Mouse (Mus musculus) heart, embryonic 16.5 days (tissue): ENCODE data around the gene Tap1. TPM values are rescaled to one million over a fixed set of nuclear protein-coding genes. Genes with fewer than 3 reads are reported as not detected.

Experiments
- ATAC-seq: fragments of 200-750 bp; cut with Nextera tagmentation; replicated peaks from 2 replicates; pipeline ENCODE4 v1.8.0; 2017; ENCODE audit warnings: moderate number of reproducible peaks; ENCODE audit not compliant: insufficient read depth, low FRiP score; ENCODE audit errors: extremely low read depth
- H3K27ac ChIP-seq: fragments of 300-500 bp; sonication (generic); 2 replicates; pipeline ENCODE4 v1.5.1; 2014; ENCODE audit warnings: mild to moderate bottlenecking, low read length, control low read depth, moderate library complexity
- H3K27me3 ChIP-seq: fragments of 300-500 bp; sonication (generic); 2 replicates; pipeline ENCODE4 v1.6.1; 2014; ENCODE audit warnings: low read length, mixed read lengths; ENCODE audit not compliant: control insufficient read depth, insufficient read depth
- H3K36me3 ChIP-seq: fragments of 300-500 bp; sonication (generic); 2 replicates; pipeline ENCODE4 v1.6.1; 2014; ENCODE audit not compliant: control insufficient read depth, insufficient read depth
- H3K4me1 ChIP-seq: fragments of 300-500 bp; sonication (generic); 2 replicates; pipeline ENCODE4 v1.6.1; 2014; ENCODE audit warnings: low read length, mixed read lengths; ENCODE audit not compliant: control insufficient read depth, insufficient read depth
- H3K4me2 ChIP-seq: fragments of 300-500 bp; sonication (generic); 2 replicates; pipeline ENCODE4 v1.6.1; 2014; ENCODE audit warnings: low read depth, mild to moderate bottlenecking, control low read depth, low read length
- H3K4me3 ChIP-seq: fragments of 300-500 bp; sonication (generic); 2 replicates; pipeline ENCODE4 v1.5.1; 2014; ENCODE audit warnings: mild to moderate bottlenecking, control low read depth, low read length
- H3K9ac ChIP-seq: fragments of 300-500 bp; sonication (generic); 2 replicates; pipeline ENCODE4 v1.6.1; 2014; ENCODE audit warnings: low read length, control low read depth
- H3K9me3 ChIP-seq: fragments of 300-500 bp; sonication (generic); replicated peaks from 2 replicates; pipeline ENCODE4 v1.6.1; 2016; ENCODE audit warnings: low read length; ENCODE audit not compliant: control insufficient read depth
- WGBS: fragments of 180-500 bp; shearing (Covaris S2); extraction: QIAGEN DNeasy Blood & Tissue Kit; methylation state at CpG from one replicate; pipeline ENCODE4 v1.1.7; 2014; 5-methylcytosine and 5-hydroxymethylcytosine counted together
- polyA plus RNA-seq: library from polyadenylated mRNA; unstranded; fragments of >200 nt; fragmentation: Nextera tagmentation; extraction: Ambion mirVana; gene quantifications from 2 replicates; pipeline ENCODE4 v1.2.1, GENCODE M21; 2015

The Tap1 gene
- 5.7 and 11.1 TPM in 2 replicates for polyA plus RNA-seq

GRCm38 (mm10) chr17:34187261-34187916 lies at the start of gene Tap1, which contains the start of gene Psmb9:
Gene Tap1 (plus strand): TSS chr17:34187553.
Gene Psmb9 (minus strand): TSS chr17:34187764.
- ATAC-seq, result peak; percentile 95
- H3K9ac ChIP-seq, result peak within 1 kb of the TSS; percentile 80
- H3K27ac ChIP-seq, result peak within 1 kb of the TSS; percentile 75
- H3K4me1 ChIP-seq, result peaks cover 7% of the 10 kb centered on the region
- no peaks in the 10 kb centered on the region for H3K36me3 ChIP-seq
- peak within 1 kb of the TSS; percentile 70 for H3K4me3 ChIP-seq
- peaks cover 38% of the 10 kb centered on the region for H3K27me3 ChIP-seq
- WGBS, result under 1% methylated on average over 46 of the region's 46 CpGs
- peak within 1 kb of the TSS; percentile 95 for H3K4me2 ChIP-seq
- H3K9me3 ChIP-seq, result no peaks in the 10 kb centered on the region

GRCm38 (mm10) chr17:34137601-34138000 lies 49.8 kb upstream of the Tap1 start:
- Histone ChIP-seq H3K36me3 (no peaks in the 10 kb centered on the region), H3K4me3 (no peak overlapping the region), H3K9ac (no peak overlapping the region), H3K9me3 (no peaks in the 10 kb centered on the region), H3K4me2 (no peak overlapping the region), H3K4me1 (peaks cover 12% of the 10 kb centered on the region), H3K27ac (no peak overlapping the region), H3K27me3 (peaks cover 35% of the 10 kb centered on the region)
- WGBS, result 67% methylated on average over 7 of the region's 7 CpGs
- ATAC-seq, result no peak

- H3K9me3 ChIP-seq, result no peaks in the 10 kb centered on the region
- no peak for ATAC-seq
- no peaks in the 10 kb centered on the region for H3K36me3 ChIP-seq
- H3K4me2 ChIP-seq, result no peak overlapping the region
- peaks cover 35% of the 10 kb centered on the region for H3K27me3 ChIP-seq
- 71% methylated on average over 7 of the region's 7 CpGs for WGBS
- H3K27ac ChIP-seq, result no peak overlapping the region
- H3K4me1 ChIP-seq, result peaks cover 12% of the 10 kb centered on the region
- no peak overlapping the region for H3K9ac ChIP-seq
- H3K4me3 ChIP-seq, result no peak overlapping the region
Observed at GRCm38 (mm10) chr17:34138655-34139054, 48.7 kb upstream of the Tap1 start.

GRCm38 (mm10) chr17:34139416-34139815 lies 47.9 kb upstream of the Tap1 start:
- Histone ChIP-seq H3K4me2 (peak overlapping the region; percentile 86), H3K9me3 (no peaks in the 10 kb centered on the region), H3K4me1 (peaks cover 12% of the 10 kb centered on the region), H3K36me3 (no peaks in the 10 kb centered on the region), H3K27ac (no peak overlapping the region), H3K4me3 (peak overlapping the region; percentile 47), H3K9ac (peak overlapping the region; percentile 69), H3K27me3 (peaks cover 35% of the 10 kb centered on the region)
- 9% methylated on average over 16 of the region's 16 CpGs for WGBS
- no peak for ATAC-seq

- Histone ChIP-seq H3K4me2 (peak overlapping the region; percentile 86), H3K9me3 (no peaks in the 10 kb centered on the region), H3K36me3 (no peaks in the 10 kb centered on the region), H3K27ac (no peak overlapping the region), H3K9ac (no peak overlapping the region), H3K4me1 (peaks cover 12% of the 10 kb centered on the region), H3K4me3 (no peak overlapping the region; the same call in 1 of the 2 replicates), H3K27me3 (peaks cover 35% of the 10 kb centered on the region)
- ATAC-seq, result no peak
- WGBS, result 7% methylated on average over 5 of the region's 5 CpGs
Observed at GRCm38 (mm10) chr17:34140240-34140639, 47.1 kb upstream of the Tap1 start.

- no peaks in the 10 kb centered on the region for H3K36me3 ChIP-seq
- no peak overlapping the region for H3K9ac ChIP-seq
- H3K27me3 ChIP-seq, result peaks cover 35% of the 10 kb centered on the region
- H3K4me3 ChIP-seq, result no peak overlapping the region
- H3K9me3 ChIP-seq, result no peaks in the 10 kb centered on the region
- H3K4me1 ChIP-seq, result peaks cover 9% of the 10 kb centered on the region
- no peak for ATAC-seq
- no peak overlapping the region for H3K4me2 ChIP-seq
- H3K27ac ChIP-seq, result no peak overlapping the region
- WGBS, result 45% methylated on average over 4 of the region's 4 CpGs
Observed at GRCm38 (mm10) chr17:34141448-34141847, 45.9 kb upstream of the Tap1 start.

GRCm38 (mm10) chr17:34142456-34143010 lies 44.8 kb upstream of the Tap1 start:
- ATAC-seq, result no peak
- H3K9me3 ChIP-seq, result no peaks in the 10 kb centered on the region
- peaks cover 27% of the 10 kb centered on the region for H3K27me3 ChIP-seq
- 67% methylated on average over 7 of the region's 7 CpGs for WGBS
- no peak overlapping the region for H3K4me3 ChIP-seq
- H3K27ac ChIP-seq, result peak overlapping the region; percentile 61; the same call in 1 of the 2 replicates
- H3K9ac ChIP-seq, result no peak overlapping the region
- no peak overlapping the region for H3K4me2 ChIP-seq
- H3K4me1 ChIP-seq, result peaks cover 9% of the 10 kb centered on the region
- H3K36me3 ChIP-seq, result no peaks in the 10 kb centered on the region

- Histone ChIP-seq H3K36me3 (no peaks in the 10 kb centered on the region), H3K27ac (peak within 1 kb of the TSS; percentile 61; the same call in 1 of the 2 replicates), H3K4me1 (peaks cover 9% of the 10 kb centered on the region), H3K4me3 (no peak within 1 kb of the TSS), H3K4me2 (no peak within 1 kb of the TSS), H3K9me3 (no peaks in the 10 kb centered on the region), H3K27me3 (peaks cover 22% of the 10 kb centered on the region), H3K9ac (no peak within 1 kb of the TSS)
- ATAC-seq, result peak; percentile 50
- WGBS, result 34% methylated on average over 7 of the region's 7 CpGs
Observed at GRCm38 (mm10) chr17:34143033-34143432, 44.3 kb upstream of the Tap1 start, which contains the start of gene H2-DMb2. Gene H2-DMb2 (plus strand): TSS chr17:34143307.

GRCm38 (mm10) chr17:34143461-34143860 lies 43.9 kb upstream of the Tap1 start:
- ATAC-seq, result no peak
- Histone ChIP-seq H3K27me3 (peaks cover 18% of the 10 kb centered on the region), H3K9ac (no peak overlapping the region), H3K36me3 (no peaks in the 10 kb centered on the region), H3K27ac (no peak overlapping the region), H3K9me3 (no peaks in the 10 kb centered on the region), H3K4me1 (peaks cover 9% of the 10 kb centered on the region), H3K4me3 (no peak overlapping the region), H3K4me2 (no peak overlapping the region)
- 51% methylated on average over 5 of the region's 5 CpGs for WGBS
